17 mouse cellular contexts compared by ENCODE assay signal in the genomic region with DNA sequence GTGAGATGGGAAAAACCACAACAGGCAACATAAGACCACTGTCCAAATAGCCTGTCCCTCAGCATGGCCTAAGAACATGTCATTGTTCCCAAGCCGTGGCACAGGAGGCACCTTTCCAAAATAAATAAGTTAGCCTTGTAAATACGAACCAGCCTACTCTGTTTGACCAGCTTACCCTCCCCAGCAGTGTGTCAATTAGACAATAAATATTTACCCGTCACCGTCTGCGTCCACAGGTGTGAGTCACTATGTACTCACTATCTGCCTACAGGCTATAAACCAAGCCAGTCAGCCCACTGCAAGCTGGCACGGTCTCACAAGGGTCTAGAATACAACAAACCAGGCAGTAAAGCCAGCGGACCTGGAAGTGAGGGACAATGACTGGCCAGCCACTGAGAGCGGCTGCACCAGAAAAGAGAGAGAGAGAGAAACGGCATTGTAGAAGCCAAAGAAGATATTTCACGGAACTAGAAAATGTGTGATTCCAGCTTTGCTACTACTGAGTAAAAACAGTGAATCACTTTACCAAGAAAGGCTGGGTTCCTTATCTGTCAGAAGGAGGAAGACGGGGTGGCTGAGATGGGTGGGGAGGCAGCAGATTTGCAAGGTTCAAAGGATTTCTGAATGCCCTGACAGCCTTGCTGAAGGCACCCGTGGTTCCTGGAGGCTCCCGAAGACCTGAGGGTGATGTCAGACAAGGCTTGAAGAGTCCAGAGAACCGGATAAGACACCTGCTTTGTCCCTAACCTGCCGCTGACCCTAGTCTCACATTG.
A peak's percentile ranks its signal among the peaks of the same experiment; 100 is the strongest.
DNase-seq lines count a peak whose midpoint lies in the region; ATAC-seq and TF ChIP-seq lines count a peak whose summit lies in the region.
"Had no signal": no experiment of that assay in that cellular context is flagged by ENCODE, and none has a peak within 500 bp of the region (broad histone marks: within the 10 kb centered on the region; RNA-seq: fewer than 3 reads in every experiment).

No protein-coding gene starts in this region.

- DNase-seq in liver, adult 2 months (ENCODE audit: extremely low read depth, low read depth, low spot score) = peak; percentile 81
- DNase-seq in liver = no peak
- peak; percentile 38 for DNase-seq in urinary bladder, postnatal 14 days (ENCODE audit: low spot score)
- DNase-seq in urinary bladder, postnatal 4 days (ENCODE audit: low spot score in 2 of 2) = no peak
- no peak for DNase-seq in liver, postnatal 0 days
- no peak for DNase-seq in layer of hippocampus, adult 9-11 months
- DNase-seq in heart, adult 18-20 months = no peak
- no peak for DNase-seq in spleen, postnatal 14 days (ENCODE audit: low spot score in 2 of 2)
- DNase-seq: cerebellum, adult 8-10 months; gastrocnemius, adult 2 months; midbrain, embryonic 14.5 days had no signal

- H3K9me3 ChIP-seq in liver, postnatal 0 days (ENCODE audit: low read length) = no peaks in the 10 kb centered on the region
- H3K9me3 ChIP-seq: heart, embryonic 15.5 days; limb, embryonic 15.5 days; neural tube, embryonic 12.5 days had no signal

- no peaks in the 10 kb centered on the region for H3K27me3 ChIP-seq in liver, adult 2 months (ENCODE audit: control insufficient read depth, insufficient read depth, low read length)
- 0 out of 2 replicates have a peak, but pooled peaks cover 6% of the 10 kb centered on the region for H3K27me3 ChIP-seq in liver, postnatal 0 days (ENCODE audit: insufficient read depth, low read length)
- H3K27me3 ChIP-seq: CH12.LX; heart, embryonic 15.5 days; neural tube, embryonic 12.5 days had no signal

- H3K4me1 ChIP-seq in liver, adult 2 months (ENCODE audit: control insufficient read depth, insufficient read depth, low read length) = peaks cover 7% of the 10 kb centered on the region
- H3K4me1 ChIP-seq in liver, postnatal 0 days (ENCODE audit: insufficient read depth) = peaks cover 6% of the 10 kb centered on the region; the same call in 1 of the 2 replicates
- H3K4me1 ChIP-seq: neural tube, embryonic 12.5 days had no signal

- no peak for TF ChIP-seq POLR2A in liver, adult 2 months (IDR thresholded peaks at IDR 0.05; ENCODE audit: extremely low read depth, insufficient read depth, low read length)

- H3K4me2 ChIP-seq in liver, postnatal 0 days (ENCODE audit: low read depth, low read length) = peak overlapping the region; percentile 40; the same call in 1 of the 2 replicates
- H3K4me2 ChIP-seq: heart, embryonic 15.5 days; hindbrain, embryonic 14.5 days; limb, embryonic 15.5 days; neural tube, embryonic 12.5 days had no signal

- peak; percentile 93 for ATAC-seq in liver, postnatal 0 days

- TF ChIP-seq EP300 in liver, postnatal 0 days (IDR thresholded peaks at IDR 0.05; ENCODE audit: low read depth) = no peak

- TF ChIP-seq CTCF in liver, adult 2 months (IDR thresholded peaks at IDR 0.05; ENCODE audit: low read depth, low read length) = no peak
- no peak for TF ChIP-seq CTCF in liver, postnatal 0 days (IDR thresholded peaks at IDR 0.05; ENCODE audit: low read depth)

- no peaks in the 10 kb centered on the region for H3K79me2 ChIP-seq in liver, adult 2 months (ENCODE audit: control insufficient read depth, insufficient read depth, low read length)

- 28% methylated on average over 15 of the region's 15 CpGs for WGBS in liver, adult 2 months
- WGBS in liver, postnatal 0 days (ENCODE audit: insufficient replicate concordance) = 49% methylated on average over 15 of the region's 15 CpGs

- no peak overlapping the region for H3K27ac ChIP-seq in liver, adult 2 months (replicated peaks; ENCODE audit: insufficient read depth, low read depth, low read length)
- H3K27ac ChIP-seq in liver, postnatal 0 days (ENCODE audit: low read depth) = no peak overlapping the region
- H3K27ac ChIP-seq: gastrocnemius, adult 2 months; heart, embryonic 15.5 days; hindbrain, embryonic 14.5 days; kidney, postnatal 0 days; limb, embryonic 15.5 days; neural tube, embryonic 12.5 days had no signal

- H3K4me3 ChIP-seq in liver, adult 2 months (ENCODE audit: insufficient read depth, low read depth, low read length) = no peak overlapping the region
- H3K4me3 ChIP-seq in liver, postnatal 0 days (ENCODE audit: low read depth, low read length) = no peak overlapping the region
- H3K4me3 ChIP-seq: gastrocnemius, adult 2 months; heart, embryonic 15.5 days; limb, embryonic 15.5 days; neural tube, embryonic 12.5 days had no signal

- no peak overlapping the region for H3K9ac ChIP-seq in liver, adult 2 months (ENCODE audit: low read depth, low read length)
- H3K9ac ChIP-seq in liver, postnatal 0 days (replicated peaks) = no peak overlapping the region
- H3K9ac ChIP-seq: heart, embryonic 15.5 days; hindbrain, embryonic 14.5 days; limb, embryonic 15.5 days; neural tube, embryonic 12.5 days had no signal

- H3K36me3 ChIP-seq in liver, adult 2 months (ENCODE audit: control insufficient read depth, insufficient read depth, low read length) = no peaks in the 10 kb centered on the region
- no peaks in the 10 kb centered on the region for H3K36me3 ChIP-seq in liver, postnatal 0 days (replicated peaks; ENCODE audit: insufficient read depth, low read length)
- H3K36me3 ChIP-seq: limb, embryonic 15.5 days; neural tube, embryonic 12.5 days had no signal

Comparison
In these comparisons a context has a peak if more than half of its experiments do, and no peak if none do; other contexts are left out.
1. DNase-seq: peak in liver, adult 2 months (single experiment) and urinary bladder, postnatal 14 days (single experiment); none in liver (single experiment), urinary bladder, postnatal 4 days (0 of 2), liver, postnatal 0 days (single experiment), layer of hippocampus, adult 9-11 months (single experiment), heart, adult 18-20 months (0 of 2) and spleen, postnatal 14 days (0 of 2).